Mouse (Mus musculus) olfactory bulb, adult 2 months (tissue): ENCODE measurements around the gene Slc17a7.

Source experiments
- CTCF ChIP-seq: fragments of 200-500 bp; IDR thresholded peaks from 2 replicates; pipeline ENCODE4 v1.5.1; 2012; ENCODE audit warnings: low read depth, mild to moderate bottlenecking, low read length, moderate library complexity; ENCODE audit not compliant: insufficient read depth
- POLR2A ChIP-seq: fragments of 200-500 bp; IDR thresholded peaks from 2 replicates; pipeline ENCODE4 v1.6.1; 2012; ENCODE audit warnings: mild to moderate bottlenecking, low read depth, low read length, moderate library complexity; ENCODE audit not compliant: insufficient read depth

- TF ChIP-seq POLR2A (no peak), CTCF (no peak)
Measured at GRCm38 (mm10) chr7:45192585-45193310, 29.0 kb downstream of the Slc17a7 start.
